Mouse (Mus musculus) limb, embryonic 12.5 days (tissue): Measurements from ENCODE around the gene Mtx2. TPM values are rescaled to one million over a fixed set of nuclear protein-coding genes. Genes with fewer than 3 reads are reported as not detected.

Experiments used
- ATAC-seq: fragments of 200-750 bp; cut with Nextera tagmentation; 2 replicates; pipeline ENCODE4 v1.8.0; 2017; ENCODE audit warnings: low read depth, moderate TSS enrichment; ENCODE audit not compliant: insufficient number of reproducible peaks, insufficient read depth, low FRiP score, low TSS enrichment
- H3K27ac ChIP-seq: fragments of 300-500 bp; sonication (generic); 2 replicates; pipeline ENCODE4 v1.5.1; 2016; ENCODE audit warnings: mild to moderate bottlenecking, moderate library complexity
- H3K27me3 ChIP-seq: fragments of 300-500 bp; sonication (generic); 2 replicates; pipeline ENCODE4 v1.6.1; 2016; ENCODE audit warnings: mild to moderate bottlenecking, moderate library complexity
- H3K36me3 ChIP-seq: fragments of 300-500 bp; sonication (generic); 2 replicates; pipeline ENCODE4 v1.6.1; 2016; ENCODE audit warnings: mild to moderate bottlenecking, moderate library complexity
- H3K4me1 ChIP-seq: fragments of 300-500 bp; sonication (generic); replicated peaks from 2 replicates; pipeline ENCODE4 v1.6.1; 2016
- H3K4me2 ChIP-seq: fragments of 300-500 bp; sonication (generic); 2 replicates; pipeline ENCODE4 v1.6.1; 2016; ENCODE audit warnings: mild to moderate bottlenecking, moderate library complexity
- H3K4me3 ChIP-seq: fragments of 300-500 bp; sonication (generic); replicated peaks from 2 replicates; pipeline ENCODE4 v1.5.1; 2016; ENCODE audit warnings: mild to moderate bottlenecking
- H3K9ac ChIP-seq: fragments of 300-500 bp; sonication (generic); replicated peaks from 2 replicates; pipeline ENCODE4 v1.6.1; 2016; ENCODE audit warnings: mild to moderate bottlenecking, moderate library complexity
- H3K9me3 ChIP-seq: fragments of 300-500 bp; sonication (generic); 2 replicates; pipeline ENCODE4 v1.6.1; 2016; ENCODE audit warnings: mild to moderate bottlenecking, moderate library complexity
- WGBS: fragments of 180-500 bp; shearing (Covaris S2); methylation state at CpG from one replicate; pipeline ENCODE4 v1.1.7; 2016; 5-methylcytosine and 5-hydroxymethylcytosine counted together
- polyA plus RNA-seq: library from polyadenylated mRNA; unstranded; fragments of >200 nt; fragmentation: Nextera tagmentation; extraction: Ambion mirVana; gene quantifications from 2 replicates; pipeline ENCODE4 v1.2.1, GENCODE M21; 2016

Mtx2 gene
- polyA plus RNA-seq, 1 experiment from 2014 or later = 114 TPM

- no peaks in the 10 kb centered on the region for H3K4me1 ChIP-seq
- H3K27me3 ChIP-seq = no peaks in the 10 kb centered on the region
- no peak overlapping the region for H3K4me2 ChIP-seq
- 0 out of 2 replicates have a peak, but pooled peaks cover 8% of the 10 kb centered on the region for H3K9me3 ChIP-seq
- peaks cover 11% of the 10 kb centered on the region; the same call in 1 of the 2 replicates for H3K36me3 ChIP-seq
- no peak overlapping the region for H3K4me3 ChIP-seq
- no peak overlapping the region for H3K9ac ChIP-seq
- H3K27ac ChIP-seq = no peak overlapping the region
- no peak for ATAC-seq
These were observed 39.8 kb downstream of the Mtx2 start for GRCm38 (mm10) chr2:74865414-74865813.

- Histone ChIP-seq H3K4me3 (no peak overlapping the region), H3K9ac (no peak overlapping the region), H3K4me2 (no peak overlapping the region), H3K4me1 (no peaks in the 10 kb centered on the region), H3K9me3 (no peaks in the 10 kb centered on the region), H3K27me3 (no peaks in the 10 kb centered on the region), H3K27ac (no peak overlapping the region), H3K36me3 (peaks cover 24% of the 10 kb centered on the region)
- no peak for ATAC-seq
- 88% methylated on average over 9 of the region's 9 CpGs for WGBS
These were observed 48.4 kb downstream of the Mtx2 start for GRCm38 (mm10) chr2:74874043-74874442.

DNA sequence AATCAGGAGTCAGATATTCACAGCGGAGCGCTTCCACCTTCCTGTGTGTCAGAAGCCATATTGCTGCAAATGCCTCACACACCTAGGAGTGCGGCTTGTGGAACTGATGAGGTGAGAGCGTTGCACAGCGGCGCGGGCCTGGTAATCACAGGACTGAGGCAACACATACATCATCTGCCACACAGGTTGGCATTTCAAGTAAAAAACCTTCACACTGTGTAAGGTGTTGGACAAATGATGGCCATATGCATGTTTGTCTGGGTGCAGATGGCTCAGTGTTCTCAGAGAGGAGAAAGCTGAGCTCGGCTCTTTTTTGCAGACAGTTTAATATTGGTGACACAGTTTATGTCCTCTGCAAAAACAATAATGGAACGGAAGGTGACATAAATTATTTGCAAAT is 58.8 kb downstream of the Mtx2 start:
- Histone ChIP-seq H3K36me3 (no peaks in the 10 kb centered on the region), H3K9ac (no peak overlapping the region), H3K27ac (no peak overlapping the region), H3K27me3 (no peaks in the 10 kb centered on the region), H3K9me3 (no peaks in the 10 kb centered on the region), H3K4me1 (peaks cover 13% of the 10 kb centered on the region), H3K4me3 (no peak overlapping the region), H3K4me2 (no peak overlapping the region)
- 71% methylated on average over 9 of the region's 9 CpGs for WGBS
- no peak for ATAC-seq

DNA sequence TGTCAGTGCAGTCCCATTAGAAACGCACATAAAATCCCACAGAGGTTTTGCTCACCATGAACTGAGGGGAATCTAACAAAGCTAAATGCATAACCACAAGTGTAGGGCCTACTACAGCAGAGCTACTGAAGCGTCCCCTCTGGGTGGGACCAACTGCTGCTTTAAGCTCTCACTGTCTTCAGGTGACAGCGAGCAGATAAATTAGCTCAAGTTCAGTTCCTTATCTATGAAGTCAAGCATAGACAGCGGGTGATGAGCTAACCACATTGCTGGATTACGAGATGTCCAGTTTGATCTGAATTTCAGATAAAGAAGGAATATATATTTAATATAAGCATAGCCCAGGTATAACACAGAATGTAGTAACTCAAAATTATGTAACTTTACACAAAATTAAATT is 66.3 kb downstream of the Mtx2 start:
- Histone ChIP-seq H3K9me3 (no peaks in the 10 kb centered on the region), H3K4me3 (no peak overlapping the region), H3K27me3 (no peaks in the 10 kb centered on the region), H3K4me1 (peaks cover 9% of the 10 kb centered on the region), H3K36me3 (no peaks in the 10 kb centered on the region), H3K4me2 (no peak overlapping the region), H3K9ac (no peak overlapping the region), H3K27ac (no peak overlapping the region)
- 76% methylated on average over 5 of the region's 5 CpGs for WGBS
- no peak for ATAC-seq

DNA sequence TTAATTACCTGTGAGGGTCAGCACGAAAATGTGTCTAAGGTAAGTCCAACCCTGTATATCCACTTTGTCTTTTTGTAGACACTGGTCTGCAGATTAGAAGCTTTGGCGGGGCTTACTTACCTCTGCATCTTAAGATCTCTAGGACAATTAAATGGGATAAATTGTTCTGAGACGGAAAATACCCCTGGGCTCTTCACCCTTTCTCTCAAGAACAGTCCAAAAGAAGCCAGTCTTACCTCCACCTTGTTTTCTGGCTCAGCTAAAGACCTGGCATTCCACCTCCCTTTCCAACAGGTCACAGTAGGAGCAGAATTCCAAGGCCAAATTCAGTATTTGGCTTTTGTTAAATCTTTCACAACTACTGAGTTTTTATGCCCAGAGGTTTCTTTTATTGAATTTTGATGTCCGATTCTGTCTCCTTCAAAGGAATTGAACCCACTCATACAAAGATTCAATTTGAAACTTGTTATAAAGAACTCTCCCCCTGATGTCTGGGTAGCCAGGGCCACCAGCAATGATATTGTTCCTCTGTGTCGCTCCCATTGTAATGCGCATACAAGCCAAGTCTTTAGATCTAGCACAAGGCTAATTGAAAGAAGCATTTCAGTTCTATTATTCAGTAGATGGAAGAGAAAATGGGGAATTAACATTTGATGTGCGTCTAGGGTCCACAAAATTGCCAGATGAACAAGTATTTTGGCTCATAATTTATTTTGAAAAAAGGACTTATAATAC is 67.4 kb downstream of the Mtx2 start:
- Histone ChIP-seq H3K4me1 (peaks cover 9% of the 10 kb centered on the region), H3K4me3 (no peak overlapping the region), H3K36me3 (no peaks in the 10 kb centered on the region), H3K27ac (no peak overlapping the region), H3K9me3 (no peaks in the 10 kb centered on the region), H3K27me3 (no peaks in the 10 kb centered on the region), H3K9ac (no peak overlapping the region), H3K4me2 (no peak overlapping the region)
- 85% methylated on average over 7 of the region's 7 CpGs for WGBS
- no peak for ATAC-seq

GRCm38 (mm10) chr2:74894061-74894460 is 68.5 kb downstream of the Mtx2 start:
- Histone ChIP-seq H3K9ac (no peak overlapping the region), H3K27ac (no peak overlapping the region), H3K9me3 (no peaks in the 10 kb centered on the region), H3K4me2 (no peak overlapping the region), H3K4me1 (peaks cover 9% of the 10 kb centered on the region), H3K27me3 (no peaks in the 10 kb centered on the region), H3K4me3 (no peak overlapping the region), H3K36me3 (no peaks in the 10 kb centered on the region)
- 32% methylated on average over 2 of the region's 2 CpGs for WGBS
- no peak for ATAC-seq

DNA sequence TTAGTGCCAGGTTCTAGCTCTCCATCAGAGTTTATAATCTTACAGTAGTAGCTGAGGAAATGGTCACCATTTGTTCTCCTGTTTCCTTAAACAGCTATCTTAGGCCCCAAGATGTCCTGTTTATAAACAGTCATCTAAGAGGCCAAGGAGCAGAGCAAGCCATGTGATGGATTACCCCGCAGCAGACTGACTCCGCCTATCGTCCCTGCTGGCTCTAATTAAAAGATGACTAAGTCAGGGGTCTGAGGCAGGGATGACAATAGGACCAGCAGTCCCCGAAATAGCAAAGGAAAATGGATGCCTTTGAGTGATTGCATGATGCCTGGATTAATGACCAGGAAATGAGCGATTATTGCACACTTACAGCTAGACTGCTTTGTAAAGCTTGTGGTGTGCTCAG is 74.4 kb downstream of the Mtx2 start:
- Histone ChIP-seq H3K4me1 (no peaks in the 10 kb centered on the region), H3K36me3 (no peaks in the 10 kb centered on the region), H3K27ac (no peak overlapping the region), H3K9ac (no peak overlapping the region), H3K27me3 (0 out of 2 replicates have a peak, but pooled peaks cover 4% of the 10 kb centered on the region), H3K9me3 (no peaks in the 10 kb centered on the region), H3K4me2 (no peak overlapping the region), H3K4me3 (no peak overlapping the region)
- no peak for ATAC-seq
- 13% methylated on average over 5 of the region's 5 CpGs for WGBS

GRCm38 (mm10) chr2:74901764-74902295 is 76.2 kb downstream of the Mtx2 start:
- ATAC-seq = no peak
- Histone ChIP-seq H3K9ac (no peak overlapping the region), H3K4me2 (no peak overlapping the region), H3K4me3 (no peak overlapping the region), H3K9me3 (no peaks in the 10 kb centered on the region), H3K4me1 (peaks cover under 1% of the 10 kb centered on the region), H3K27me3 (0 out of 2 replicates have a peak, but pooled peaks cover 4% of the 10 kb centered on the region), H3K27ac (no peak overlapping the region), H3K36me3 (no peaks in the 10 kb centered on the region)
- 38% methylated on average over 3 of the region's 3 CpGs for WGBS

DNA sequence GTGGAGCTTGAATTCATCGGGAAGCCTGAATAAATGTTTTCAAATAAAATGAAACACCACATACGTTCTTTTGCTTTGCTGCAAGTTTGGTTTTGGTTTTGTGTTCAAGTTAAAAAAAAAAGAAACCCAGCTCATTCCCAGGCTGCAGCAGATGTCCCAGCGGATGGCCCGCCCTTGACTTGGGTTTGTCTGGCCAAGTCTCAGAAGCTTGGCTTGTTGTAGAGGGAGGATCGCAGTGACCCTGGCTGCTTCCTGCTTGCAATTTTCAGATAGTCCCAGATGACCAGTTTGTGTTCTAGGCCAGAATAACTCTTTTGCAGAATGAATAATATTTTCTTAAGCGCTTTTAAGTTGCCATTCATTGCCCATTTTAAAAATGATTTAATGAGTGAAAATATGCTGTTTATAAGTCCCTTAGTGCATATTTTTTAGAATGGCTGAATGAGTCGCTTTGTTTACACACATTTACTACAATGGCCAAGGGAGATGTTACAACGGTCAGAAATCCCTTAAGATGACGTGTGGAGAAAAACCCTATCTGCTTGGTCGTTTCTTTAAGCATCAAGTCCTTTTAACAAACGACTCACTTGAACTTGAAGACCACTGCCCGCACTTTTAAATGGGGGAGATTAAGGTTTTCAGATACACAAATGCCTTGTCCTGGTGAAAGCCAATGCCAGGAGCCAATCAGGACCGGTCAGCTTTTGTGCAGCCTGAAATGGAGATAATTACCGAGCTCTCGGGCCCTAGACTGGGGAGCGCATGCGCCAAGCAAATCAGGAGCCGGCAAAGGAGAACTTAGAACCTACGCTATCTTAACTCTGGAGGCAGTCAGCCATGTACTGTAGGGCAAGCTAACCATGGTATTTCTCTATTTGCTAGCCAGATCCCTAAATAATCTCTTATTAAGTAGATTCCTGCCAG is 82.0 kb downstream of the Mtx2 start:
- Histone ChIP-seq H3K9ac (no peak overlapping the region), H3K27ac (no peak overlapping the region), H3K27me3 (no peaks in the 10 kb centered on the region), H3K4me2 (no peak overlapping the region), H3K9me3 (no peaks in the 10 kb centered on the region), H3K4me3 (no peak overlapping the region), H3K4me1 (peaks cover 4% of the 10 kb centered on the region), H3K36me3 (no peaks in the 10 kb centered on the region)
- ATAC-seq = no peak
- 69% methylated on average over 19 of the region's 19 CpGs for WGBS

DNA sequence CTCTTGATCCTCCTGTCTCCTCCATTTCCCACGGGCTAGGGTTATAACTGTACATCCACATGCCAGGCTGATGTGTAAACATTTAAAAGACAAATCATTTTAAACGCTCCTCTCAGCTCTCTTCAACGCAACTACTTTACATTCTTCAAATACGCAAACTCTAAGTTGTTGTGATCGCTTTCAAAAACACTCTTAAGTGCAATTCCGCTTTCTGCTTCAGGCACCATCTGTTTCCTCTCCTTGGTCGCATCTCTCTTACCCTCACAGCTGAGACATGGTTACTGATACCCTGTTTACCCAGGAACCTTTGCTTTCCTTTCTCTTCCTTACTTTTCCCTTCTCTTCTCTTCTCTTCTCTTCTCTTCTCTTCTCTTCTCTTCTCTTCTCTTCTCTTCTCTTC is 86.4 kb downstream of the Mtx2 start:
- Histone ChIP-seq H3K4me1 (peaks cover 2% of the 10 kb centered on the region), H3K9ac (no peak overlapping the region), H3K36me3 (no peaks in the 10 kb centered on the region), H3K27me3 (peaks cover 11% of the 10 kb centered on the region), H3K27ac (no peak overlapping the region), H3K4me3 (no peak overlapping the region), H3K4me2 (no peak overlapping the region), H3K9me3 (no peaks in the 10 kb centered on the region)
- WGBS = 82% methylated on average over 7 of the region's 7 CpGs
- ATAC-seq = no peak

DNA sequence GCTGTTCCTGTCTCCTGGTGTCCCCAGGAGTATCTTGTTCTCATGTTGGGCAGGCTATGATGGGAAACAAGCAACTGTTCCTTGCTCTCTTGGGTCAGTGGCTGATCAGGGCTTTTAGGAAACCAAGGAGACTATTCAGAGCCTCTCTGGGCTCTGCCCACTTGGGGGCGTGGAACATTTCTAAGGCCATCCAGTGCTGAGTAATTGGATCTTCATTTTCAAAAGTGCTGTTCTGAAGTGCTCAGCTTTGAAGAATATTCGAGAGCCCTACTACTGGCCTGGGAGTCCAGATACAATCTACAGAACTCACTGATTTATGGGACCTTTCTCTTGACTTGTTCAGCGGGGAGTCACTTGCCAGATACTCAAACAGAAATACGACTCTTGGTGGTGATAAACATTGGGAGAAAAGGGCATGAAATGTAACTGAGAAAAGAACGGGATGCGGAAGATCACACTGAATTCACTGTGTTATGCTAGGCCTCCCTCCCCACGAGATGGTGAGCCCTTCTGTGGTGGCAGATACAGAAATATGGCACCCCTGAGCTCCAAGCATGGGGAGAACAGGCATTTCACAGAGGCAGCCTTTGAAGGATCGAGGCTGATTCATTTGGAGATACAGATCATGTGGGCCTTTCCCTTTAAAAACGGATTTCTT is 92.4 kb downstream of the Mtx2 start:
- Histone ChIP-seq H3K4me1 (peaks cover 10% of the 10 kb centered on the region), H3K9me3 (no peaks in the 10 kb centered on the region), H3K36me3 (no peaks in the 10 kb centered on the region), H3K4me3 (no peak overlapping the region), H3K4me2 (no peak overlapping the region), H3K27ac (no peak overlapping the region), H3K9ac (no peak overlapping the region), H3K27me3 (peaks cover 25% of the 10 kb centered on the region)
- ATAC-seq = no peak
- WGBS = 37% methylated on average over 9 of the region's 9 CpGs
